Mouse (Mus musculus) liver, embryonic 14.5 days (tissue): ENCODE measurements around the gene Igf1r.

Experiments
- CTCF ChIP-seq: IDR thresholded peaks from 2 replicates; pipeline ENCODE4 v1.5.1; 2016; ENCODE audit warnings: antibody characterized with exemption, low read depth, control low read depth
- EP300 ChIP-seq: IDR thresholded peaks from 2 replicates; pipeline ENCODE4 v1.6.1; 2016; ENCODE audit warnings: antibody characterized with exemption, low read depth

GRCm38 (mm10) chr7:68122418-68122817 lies 169.8 kb downstream of the Igf1r start:
- no peak for TF ChIP-seq CTCF
- no peak for TF ChIP-seq EP300
